Mouse (Mus musculus): Measurements from ENCODE around the gene Cdc42bpb. TPM values are rescaled to one million over a fixed set of nuclear protein-coding genes. Genes with fewer than 3 reads are reported as not detected.

The Cdc42bpb gene
- polyA plus RNA-seq, 1 experiment from 2014 or later = 25.6 TPM

DNA sequence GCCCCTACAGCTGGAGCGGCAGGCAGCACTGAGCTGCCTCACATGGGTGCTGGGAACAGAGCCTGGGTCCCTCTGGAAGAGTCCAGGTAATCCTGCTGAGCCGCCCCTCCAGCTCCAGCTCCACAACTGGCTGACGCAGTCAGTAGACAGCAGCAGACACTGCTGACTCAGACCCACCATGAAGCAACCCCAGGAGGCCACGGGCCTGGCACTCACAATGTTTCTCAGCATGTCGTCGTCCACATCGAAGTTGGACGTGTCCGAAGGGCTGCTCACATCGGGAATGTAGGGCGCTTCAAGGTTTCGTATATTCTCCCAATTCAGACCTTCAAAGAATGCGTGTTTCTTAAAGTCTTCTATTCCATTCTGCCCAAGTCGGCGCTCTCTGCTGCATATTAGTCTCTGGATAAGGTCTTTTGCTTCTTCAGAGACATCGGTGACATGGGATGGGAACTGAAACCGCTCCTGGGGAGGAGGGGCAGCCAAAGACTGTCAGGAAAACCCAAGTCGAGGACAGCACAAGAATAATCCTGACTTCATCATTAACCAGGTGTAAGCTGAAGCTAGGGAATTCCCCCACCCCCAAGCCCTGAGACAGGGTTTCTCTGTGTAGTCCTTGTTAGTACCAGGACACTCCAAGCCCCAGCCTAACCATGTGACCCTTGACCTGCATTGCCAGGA is 51.6 kb downstream of the Cdc42bpb start:
- H3K27ac ChIP-seq (ENCODE audit: low read depth, low read length) = no peak overlapping the region
- no peak overlapping the region for H3K4me3 ChIP-seq (ENCODE audit: low read depth, low read length)
- DNase-seq (ENCODE audit: low spot score) (no peak), ATAC-seq (replicated peaks; ENCODE audit: low FRiP score) (no peak)
- no peaks in the 10 kb centered on the region for H3K4me1 ChIP-seq (replicated peaks; ENCODE audit: control insufficient read depth, insufficient read depth, low read length)
- 92% methylated on average over 18 of the region's 18 CpGs for WGBS
- no peak overlapping the region for H3K9ac ChIP-seq (ENCODE audit: low read depth, low read length)
- H3K4me2 ChIP-seq = no peak overlapping the region
- H3K9me3 ChIP-seq (ENCODE audit: control insufficient read depth, low read length) = no peaks in the 10 kb centered on the region
- peaks cover 47% of the 10 kb centered on the region for H3K36me3 ChIP-seq (ENCODE audit: control insufficient read depth, insufficient read depth, low read length)
- no peaks in the 10 kb centered on the region for H3K27me3 ChIP-seq (replicated peaks; ENCODE audit: control insufficient read depth, insufficient read depth, low read length)

DNA sequence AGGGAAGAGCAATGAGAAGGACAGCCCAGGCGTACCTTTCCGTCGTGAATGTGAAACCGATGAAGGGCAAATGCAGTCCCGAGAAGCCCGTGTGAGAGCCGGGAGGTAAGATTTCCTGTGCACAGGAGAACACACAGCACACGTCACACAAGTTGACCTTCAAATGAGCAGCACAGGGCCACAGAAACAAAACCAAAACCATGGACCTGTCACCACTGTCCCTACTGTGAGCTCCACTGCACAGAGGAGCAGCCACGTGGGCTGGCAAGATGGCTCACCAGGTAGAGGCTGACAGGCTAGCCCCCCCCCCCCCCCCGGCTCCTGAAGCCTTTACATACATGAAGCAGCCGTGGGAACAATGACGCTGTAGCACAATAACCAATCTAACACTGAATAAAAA is 52.6 kb downstream of the Cdc42bpb start:
- no peaks in the 10 kb centered on the region for H3K4me1 ChIP-seq (replicated peaks; ENCODE audit: control insufficient read depth, insufficient read depth, low read length)
- H3K27me3 ChIP-seq (replicated peaks; ENCODE audit: control insufficient read depth, insufficient read depth, low read length) = no peaks in the 10 kb centered on the region
- no peak overlapping the region for H3K4me3 ChIP-seq (ENCODE audit: low read depth, low read length)
- ATAC-seq (replicated peaks; ENCODE audit: low FRiP score) (no peak), DNase-seq (ENCODE audit: low spot score) (no peak)
- no peaks in the 10 kb centered on the region for H3K9me3 ChIP-seq (ENCODE audit: control insufficient read depth, low read length)
- no peak overlapping the region for H3K4me2 ChIP-seq
- no peak overlapping the region for H3K27ac ChIP-seq (ENCODE audit: low read depth, low read length)
- peaks cover 50% of the 10 kb centered on the region for H3K36me3 ChIP-seq (ENCODE audit: control insufficient read depth, insufficient read depth, low read length)
- 92% methylated on average over 12 of the region's 12 CpGs for WGBS
- H3K9ac ChIP-seq (ENCODE audit: low read depth, low read length) = no peak overlapping the region

DNA sequence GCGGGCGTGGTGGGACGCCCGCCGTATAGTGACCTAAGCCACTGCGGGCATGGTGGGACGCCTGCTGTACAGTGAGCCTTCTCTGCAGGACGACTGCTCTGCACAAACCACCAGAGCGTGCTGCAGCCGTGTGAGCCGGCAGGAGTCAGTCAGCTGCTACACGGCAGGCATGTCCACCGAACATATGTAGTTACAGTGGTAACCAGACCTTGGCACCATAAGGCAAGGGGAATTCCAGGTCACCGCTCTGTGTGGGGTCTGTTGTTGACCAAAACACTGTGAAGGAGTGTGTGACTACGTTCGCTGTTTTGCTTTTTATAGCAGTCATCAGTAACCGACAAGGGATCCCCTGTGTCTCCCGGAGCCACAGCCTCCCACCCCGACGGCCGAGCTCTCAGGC is 53.0 kb downstream of the Cdc42bpb start:
- DNase-seq (ENCODE audit: low spot score) (no peak), ATAC-seq (replicated peaks; ENCODE audit: low FRiP score) (no peak)
- no peaks in the 10 kb centered on the region for H3K27me3 ChIP-seq (replicated peaks; ENCODE audit: control insufficient read depth, insufficient read depth, low read length)
- no peak overlapping the region for H3K4me3 ChIP-seq (ENCODE audit: low read depth, low read length)
- no peaks in the 10 kb centered on the region for H3K9me3 ChIP-seq (ENCODE audit: control insufficient read depth, low read length)
- no peak overlapping the region for H3K27ac ChIP-seq (ENCODE audit: low read depth, low read length)
- no peak overlapping the region for H3K4me2 ChIP-seq
- WGBS = 93% methylated on average over 21 of the region's 21 CpGs
- no peaks in the 10 kb centered on the region for H3K4me1 ChIP-seq (replicated peaks; ENCODE audit: control insufficient read depth, insufficient read depth, low read length)
- no peak overlapping the region for H3K9ac ChIP-seq (ENCODE audit: low read depth, low read length)
- peaks cover 52% of the 10 kb centered on the region for H3K36me3 ChIP-seq (ENCODE audit: control insufficient read depth, insufficient read depth, low read length)

DNA sequence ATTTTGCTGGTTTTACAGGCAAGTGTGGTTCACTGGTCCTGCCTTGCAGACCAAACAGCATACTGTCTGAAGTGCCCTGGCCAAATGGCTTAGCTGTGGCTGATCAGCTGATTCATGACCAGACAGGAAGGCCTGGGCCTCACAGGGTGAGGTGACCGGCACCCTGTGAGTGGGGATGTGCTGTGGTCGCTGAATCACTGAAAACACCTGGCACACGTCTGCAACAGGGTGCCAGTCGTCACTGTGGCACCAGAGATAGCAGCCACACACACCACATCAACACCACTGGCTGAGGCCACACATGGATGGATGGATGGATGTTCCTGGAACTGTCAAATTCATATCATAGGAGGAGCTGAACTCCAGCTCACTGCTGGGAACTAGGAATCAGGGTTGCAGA is 54.1 kb downstream of the Cdc42bpb start:
- Histone ChIP-seq H3K9ac (ENCODE audit: low read depth, low read length) (no peak overlapping the region), H3K9me3 (ENCODE audit: control insufficient read depth, low read length) (no peaks in the 10 kb centered on the region), H3K36me3 (ENCODE audit: control insufficient read depth, insufficient read depth, low read length) (peaks cover 55% of the 10 kb centered on the region), H3K27ac (ENCODE audit: low read depth, low read length) (no peak overlapping the region), H3K4me1 (replicated peaks; ENCODE audit: control insufficient read depth, insufficient read depth, low read length) (no peaks in the 10 kb centered on the region), H3K27me3 (replicated peaks; ENCODE audit: control insufficient read depth, insufficient read depth, low read length) (no peaks in the 10 kb centered on the region), H3K4me2 (no peak overlapping the region), H3K4me3 (ENCODE audit: low read depth, low read length) (no peak overlapping the region)
- no peak for DNase-seq (ENCODE audit: low spot score)
- no peak for ATAC-seq (replicated peaks; ENCODE audit: low FRiP score)
- WGBS = 73% methylated on average over 4 of the region's 4 CpGs

DNA sequence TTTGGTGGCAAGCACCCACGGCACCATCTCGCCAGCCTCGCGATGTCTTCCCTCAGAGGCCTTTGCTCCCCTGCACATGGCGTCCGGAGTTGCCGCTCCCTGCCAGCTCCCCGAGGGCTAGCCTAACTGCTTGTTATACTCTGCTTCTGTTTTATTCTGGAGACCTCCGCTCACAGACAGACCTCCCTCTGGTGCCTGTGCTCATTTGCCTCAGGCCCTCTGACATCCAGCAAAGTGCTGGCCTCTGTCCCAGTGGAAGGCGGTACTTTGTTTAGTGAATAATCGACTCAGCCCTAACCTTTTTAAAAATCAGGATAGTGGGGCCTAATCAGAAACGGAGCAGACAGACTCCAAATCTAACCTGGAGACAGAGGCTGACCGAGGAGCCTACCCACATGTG is 55.7 kb downstream of the Cdc42bpb start:
- Histone ChIP-seq H3K27ac (ENCODE audit: low read depth, low read length) (no peak overlapping the region), H3K4me2 (no peak overlapping the region), H3K27me3 (replicated peaks; ENCODE audit: control insufficient read depth, insufficient read depth, low read length) (no peaks in the 10 kb centered on the region), H3K4me1 (replicated peaks; ENCODE audit: control insufficient read depth, insufficient read depth, low read length) (no peaks in the 10 kb centered on the region), H3K9me3 (ENCODE audit: control insufficient read depth, low read length) (no peaks in the 10 kb centered on the region), H3K4me3 (ENCODE audit: low read depth, low read length) (no peak overlapping the region), H3K36me3 (ENCODE audit: control insufficient read depth, insufficient read depth, low read length) (peaks cover 52% of the 10 kb centered on the region), H3K9ac (ENCODE audit: low read depth, low read length) (no peak overlapping the region)
- ATAC-seq (replicated peaks; ENCODE audit: low FRiP score) (no peak), DNase-seq (ENCODE audit: low spot score) (no peak)
- 96% methylated on average over 13 of the region's 13 CpGs for WGBS

DNA sequence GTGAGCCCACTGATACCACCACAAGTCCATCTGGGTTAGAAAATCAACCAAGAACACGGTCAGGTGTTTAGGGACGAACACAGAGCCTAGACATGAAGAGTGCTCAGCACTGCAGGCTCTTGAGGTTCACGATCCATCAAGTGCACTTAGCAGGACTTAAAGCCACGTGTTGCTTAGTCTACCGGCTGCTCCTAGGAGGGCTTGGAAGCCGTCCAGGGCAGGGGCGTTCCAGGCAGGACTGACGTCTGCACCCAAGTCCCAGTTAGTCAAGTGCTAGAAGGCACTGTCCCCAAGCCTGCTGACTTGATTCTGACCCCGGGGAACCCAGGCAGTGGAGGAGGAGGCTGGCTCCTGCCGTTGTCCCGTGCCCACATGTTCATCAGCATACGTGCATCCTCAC is 57.0 kb downstream of the Cdc42bpb start:
- no peak for ATAC-seq (replicated peaks; ENCODE audit: low FRiP score)
- 93% methylated on average over 12 of the region's 12 CpGs for WGBS

DNA sequence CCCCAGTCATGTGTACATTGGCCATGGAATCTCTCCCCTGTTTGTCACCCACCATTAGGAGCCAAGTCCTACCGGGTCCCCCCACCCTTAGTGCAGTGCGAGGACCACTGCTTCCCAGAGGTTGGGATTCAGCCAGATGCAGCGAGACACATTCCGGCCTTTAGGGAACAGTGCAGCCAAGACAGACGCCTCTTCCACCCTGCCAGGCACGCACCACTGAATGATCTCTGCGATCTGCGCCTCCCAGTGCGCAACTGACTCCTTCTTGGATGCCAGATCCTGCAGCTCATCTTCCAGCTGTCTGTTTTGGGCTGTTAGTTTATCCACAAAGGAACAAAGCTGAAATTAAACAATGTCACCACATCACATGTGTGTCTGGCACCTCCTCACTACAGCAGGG is 59.8 kb downstream of the Cdc42bpb start:
- Histone ChIP-seq H3K4me1 (replicated peaks; ENCODE audit: control insufficient read depth, insufficient read depth, low read length) (no peaks in the 10 kb centered on the region), H3K9ac (ENCODE audit: low read depth, low read length) (no peak overlapping the region), H3K27ac (ENCODE audit: low read depth, low read length) (no peak overlapping the region), H3K36me3 (ENCODE audit: control insufficient read depth, insufficient read depth, low read length) (peaks cover 46% of the 10 kb centered on the region), H3K27me3 (replicated peaks; ENCODE audit: control insufficient read depth, insufficient read depth, low read length) (no peaks in the 10 kb centered on the region), H3K9me3 (ENCODE audit: control insufficient read depth, low read length) (no peaks in the 10 kb centered on the region), H3K4me3 (ENCODE audit: low read depth, low read length) (no peak overlapping the region), H3K4me2 (no peak overlapping the region)
- ATAC-seq (replicated peaks; ENCODE audit: low FRiP score) = no peak
- WGBS = 93% methylated on average over 9 of the region's 9 CpGs
- DNase-seq (ENCODE audit: low spot score) = no peak

More for the DNA sequence above, 57.0 kb downstream of the Cdc42bpb start:
- no peak overlapping the region for H3K4me2 ChIP-seq
- H3K27ac ChIP-seq (ENCODE audit: low read depth, low read length) = no peak overlapping the region
- no peak for DNase-seq (ENCODE audit: low spot score)
- peaks cover 54% of the 10 kb centered on the region for H3K36me3 ChIP-seq (ENCODE audit: control insufficient read depth, insufficient read depth, low read length)
- no peaks in the 10 kb centered on the region for H3K27me3 ChIP-seq (replicated peaks; ENCODE audit: control insufficient read depth, insufficient read depth, low read length)
- H3K9me3 ChIP-seq (ENCODE audit: control insufficient read depth, low read length) = no peaks in the 10 kb centered on the region
- H3K9ac ChIP-seq (ENCODE audit: low read depth, low read length) = no peak overlapping the region
- H3K4me3 ChIP-seq (ENCODE audit: low read depth, low read length) = no peak overlapping the region
- no peaks in the 10 kb centered on the region for H3K4me1 ChIP-seq (replicated peaks; ENCODE audit: control insufficient read depth, insufficient read depth, low read length)

DNA sequence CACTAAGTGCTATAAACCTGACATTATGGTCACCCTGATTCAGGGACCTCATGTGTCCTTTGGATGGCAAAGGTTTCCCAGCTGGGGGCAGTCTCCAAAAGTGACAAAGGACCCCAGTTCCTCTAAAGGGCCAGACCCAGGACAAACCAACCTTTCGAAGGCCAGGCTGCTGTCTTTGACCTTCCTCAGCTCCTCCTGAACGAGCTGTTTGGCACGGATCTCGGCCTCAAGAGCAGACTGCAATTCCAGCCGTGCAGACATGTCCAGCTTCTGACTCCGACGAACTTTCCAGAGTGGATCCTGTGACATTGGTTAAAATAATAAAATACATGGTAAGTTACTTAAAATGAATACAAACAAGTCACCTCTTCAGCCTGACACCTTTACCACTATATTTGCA is 63.2 kb downstream of the Cdc42bpb start:
- H3K4me3 ChIP-seq (ENCODE audit: low read depth, low read length) = no peak overlapping the region
- H3K36me3 ChIP-seq (ENCODE audit: control insufficient read depth, insufficient read depth, low read length) = peaks cover 42% of the 10 kb centered on the region
- no peak overlapping the region for H3K27ac ChIP-seq (ENCODE audit: low read depth, low read length)
- 88% methylated on average over 7 of the region's 7 CpGs for WGBS
- H3K27me3 ChIP-seq (replicated peaks; ENCODE audit: control insufficient read depth, insufficient read depth, low read length) = no peaks in the 10 kb centered on the region
- ATAC-seq (replicated peaks; ENCODE audit: low FRiP score) (no peak), DNase-seq (ENCODE audit: low spot score) (no peak)
- H3K4me2 ChIP-seq = no peak overlapping the region
- no peak overlapping the region for H3K9ac ChIP-seq (ENCODE audit: low read depth, low read length)
- no peaks in the 10 kb centered on the region for H3K9me3 ChIP-seq (ENCODE audit: control insufficient read depth, low read length)
- H3K4me1 ChIP-seq (replicated peaks; ENCODE audit: control insufficient read depth, insufficient read depth, low read length) = peaks cover 11% of the 10 kb centered on the region

DNA sequence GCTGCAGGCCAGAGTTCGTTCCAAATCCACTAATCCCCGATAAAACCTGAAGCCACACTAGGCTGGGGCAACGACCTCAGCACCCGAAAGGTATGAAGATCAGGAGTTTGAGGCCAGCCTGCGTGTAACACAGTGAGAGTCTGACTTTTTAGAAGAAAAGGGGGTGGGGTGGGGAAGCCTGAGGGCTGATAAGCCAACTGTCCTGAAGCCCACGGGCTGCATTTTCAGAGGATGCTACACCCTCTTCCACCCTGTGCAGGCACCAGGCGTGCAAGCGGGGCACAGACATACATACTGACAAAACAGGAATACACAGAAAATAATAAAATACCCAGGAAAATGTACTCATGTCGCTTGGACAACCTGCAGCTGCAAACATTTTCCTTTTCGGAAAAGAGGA is 65.7 kb downstream of the Cdc42bpb start:
- Histone ChIP-seq H3K9me3 (ENCODE audit: control insufficient read depth, low read length) (no peaks in the 10 kb centered on the region), H3K36me3 (ENCODE audit: control insufficient read depth, insufficient read depth, low read length) (peaks cover 35% of the 10 kb centered on the region), H3K4me2 (no peak overlapping the region), H3K4me3 (ENCODE audit: low read depth, low read length) (no peak overlapping the region), H3K9ac (ENCODE audit: low read depth, low read length) (no peak overlapping the region), H3K4me1 (replicated peaks; ENCODE audit: control insufficient read depth, insufficient read depth, low read length) (peaks cover 11% of the 10 kb centered on the region), H3K27ac (ENCODE audit: low read depth, low read length) (no peak overlapping the region), H3K27me3 (replicated peaks; ENCODE audit: control insufficient read depth, insufficient read depth, low read length) (no peaks in the 10 kb centered on the region)
- DNase-seq (ENCODE audit: low spot score) (no peak), ATAC-seq (replicated peaks; ENCODE audit: low FRiP score) (peak; percentile 56; the same call in 1 of the 2 replicates)
- 75% methylated on average over 10 of the region's 10 CpGs for WGBS
